Mouse (Mus musculus) intestine, embryonic 15.5 days (tissue): ENCODE data around the gene Plcg2. TPM values are rescaled to one million over a fixed set of nuclear protein-coding genes. Genes with fewer than 3 reads are reported as not detected.

Experiments
- ATAC-seq: fragments of 200-750 bp; cut with Nextera tagmentation; 2 replicates; pipeline ENCODE4 v1.8.0; 2017; ENCODE audit warnings: moderate TSS enrichment, moderate library complexity
- H3K27ac ChIP-seq: fragments of 300-500 bp; sonication (generic); 2 replicates; pipeline ENCODE4 v1.5.1; 2015; ENCODE audit warnings: mild to moderate bottlenecking, inconsistent platforms
- H3K27me3 ChIP-seq: fragments of 300-500 bp; sonication (generic); replicated peaks from 2 replicates; pipeline ENCODE4 v1.6.1; 2015; ENCODE audit warnings: inconsistent platforms
- H3K36me3 ChIP-seq: fragments of 300-500 bp; sonication (generic); 2 replicates; pipeline ENCODE4 v1.6.1; 2015; ENCODE audit warnings: inconsistent platforms
- H3K4me1 ChIP-seq: fragments of 300-500 bp; sonication (generic); replicated peaks from 2 replicates; pipeline ENCODE4 v1.6.1; 2015; ENCODE audit warnings: inconsistent platforms
- H3K4me2 ChIP-seq: fragments of 300-500 bp; sonication (generic); replicated peaks from 2 replicates; pipeline ENCODE4 v1.6.1; 2015; ENCODE audit warnings: mild to moderate bottlenecking, inconsistent platforms
- H3K4me3 ChIP-seq: fragments of 300-500 bp; sonication (generic); replicated peaks from 2 replicates; pipeline ENCODE4 v1.5.1; 2015; ENCODE audit warnings: inconsistent platforms
- H3K9ac ChIP-seq: fragments of 300-500 bp; sonication (generic); 2 replicates; pipeline ENCODE4 v1.6.1; 2015; ENCODE audit warnings: inconsistent platforms
- H3K9me3 ChIP-seq: fragments of 300-500 bp; sonication (generic); 2 replicates; pipeline ENCODE4 v1.6.1; 2016; ENCODE audit warnings: inconsistent platforms
- WGBS: fragments of 180-500 bp; shearing (Covaris S2); methylation state at CpG from one replicate; pipeline ENCODE4 v1.1.7; 2015; 5-methylcytosine and 5-hydroxymethylcytosine counted together
- polyA plus RNA-seq: library from polyadenylated mRNA; unstranded; fragments of >200 nt; fragmentation: Nextera tagmentation; extraction: Ambion mirVana; gene quantifications from 2 replicates; pipeline ENCODE4 v1.2.1, GENCODE M21; 2015

Gene Plcg2
- polyA plus RNA-seq, 1 experiment from 2014 or later, result 4.2 TPM

DNA sequence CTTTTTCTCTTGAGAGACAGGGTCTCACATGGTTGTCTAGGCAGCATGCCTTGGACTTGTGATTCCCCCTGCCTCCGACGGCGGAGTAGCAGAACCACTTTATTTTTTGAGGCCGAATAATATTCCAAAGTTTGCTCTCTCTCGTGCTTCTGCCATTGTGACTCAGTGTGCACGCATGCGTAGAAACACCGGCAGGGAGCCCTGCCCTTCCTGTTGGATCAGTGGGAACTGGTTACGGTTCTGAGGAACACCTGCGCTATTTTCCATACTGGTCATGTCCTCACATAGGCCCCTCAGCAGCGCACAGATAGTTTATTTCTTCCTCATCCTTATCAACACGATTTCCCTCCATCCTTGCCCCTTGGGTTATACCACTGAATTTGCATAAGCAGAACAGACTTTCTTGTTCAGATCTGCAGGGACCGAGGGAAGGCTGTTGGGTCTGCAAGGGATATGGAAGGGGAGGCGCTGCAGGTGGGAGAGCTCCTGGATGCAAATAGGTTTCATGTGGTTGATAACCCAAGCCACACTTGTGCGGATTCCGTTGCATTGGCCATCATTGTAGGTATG lies 64.4 kb downstream of the Plcg2 start:
- H3K4me1 ChIP-seq, result 0 out of 2 replicates have a peak, but pooled peaks cover 4% of the 10 kb centered on the region
- H3K36me3 ChIP-seq, result no peaks in the 10 kb centered on the region
- H3K9me3 ChIP-seq, result no peaks in the 10 kb centered on the region
- H3K4me3 ChIP-seq, result peak overlapping the region; percentile 2; the same call in 1 of the 2 replicates
- H3K27me3 ChIP-seq, result no peaks in the 10 kb centered on the region
- H3K27ac ChIP-seq, result no peak overlapping the region
- no peak overlapping the region for H3K9ac ChIP-seq
- H3K4me2 ChIP-seq, result peak overlapping the region; percentile 51
- peak; percentile 68; the same call in 1 of the 2 replicates for ATAC-seq
- WGBS, result 32% methylated on average over 16 of the region's 16 CpGs

DNA sequence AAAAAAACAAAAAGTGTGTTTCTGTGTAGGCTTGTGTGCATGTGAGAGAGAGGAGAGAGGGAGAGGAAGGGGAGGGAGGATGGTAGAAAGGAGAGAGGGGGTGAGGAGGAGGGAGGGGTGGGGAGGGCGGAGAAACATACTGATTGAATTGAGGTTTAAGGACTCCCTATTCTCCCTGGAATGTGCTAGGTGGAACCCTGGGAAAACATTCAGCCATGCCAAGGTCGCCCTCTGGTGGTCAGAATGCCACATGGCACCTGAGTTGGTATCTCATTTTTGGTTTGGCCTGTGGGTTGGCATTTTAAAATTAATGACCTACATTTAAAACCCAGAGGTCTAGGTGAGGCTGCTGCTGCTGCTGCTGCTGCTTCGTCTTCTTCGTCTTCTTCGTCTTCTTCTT lies 71.3 kb downstream of the Plcg2 start:
- Histone ChIP-seq H3K9ac (no peak overlapping the region), H3K36me3 (no peaks in the 10 kb centered on the region), H3K27me3 (no peaks in the 10 kb centered on the region), H3K4me2 (no peak overlapping the region), H3K4me3 (no peak overlapping the region), H3K9me3 (no peaks in the 10 kb centered on the region), H3K4me1 (no peaks in the 10 kb centered on the region), H3K27ac (no peak overlapping the region)
- ATAC-seq, result no peak; the same call in 1 of the 2 replicates
- WGBS, result 25% methylated on average over 5 of the region's 5 CpGs

DNA sequence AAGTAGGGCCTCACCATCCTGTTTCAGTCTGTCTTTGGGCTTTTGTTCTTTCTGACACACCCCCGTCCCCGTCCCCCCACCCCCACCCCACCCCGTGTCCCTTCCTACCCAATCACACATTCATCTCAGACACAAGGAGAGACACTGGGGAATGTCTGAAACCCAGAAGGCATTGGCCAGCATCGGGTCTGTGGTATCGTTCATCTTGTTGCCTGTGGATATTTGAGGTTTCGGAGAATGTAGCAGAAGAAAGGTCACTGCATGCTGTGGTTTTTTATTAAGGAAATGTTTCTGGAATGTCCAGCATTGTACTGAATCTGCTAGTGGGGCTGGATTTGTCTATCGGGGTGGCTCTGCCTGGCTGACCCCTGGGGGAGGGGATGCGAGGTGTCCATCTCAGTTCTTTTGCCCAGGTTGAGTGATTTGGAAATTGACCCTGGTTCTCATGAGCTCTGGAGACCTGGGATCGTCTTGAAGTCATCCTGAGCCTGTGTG lies 78.2 kb downstream of the Plcg2 start:
- 64% methylated on average over 9 of the region's 9 CpGs for WGBS
- no peaks in the 10 kb centered on the region for H3K9me3 ChIP-seq
- H3K4me3 ChIP-seq, result no peak overlapping the region
- no peak overlapping the region for H3K27ac ChIP-seq
- H3K4me1 ChIP-seq, result no peaks in the 10 kb centered on the region
- H3K27me3 ChIP-seq, result no peaks in the 10 kb centered on the region
- no peaks in the 10 kb centered on the region for H3K36me3 ChIP-seq
- no peak overlapping the region for H3K4me2 ChIP-seq
- H3K9ac ChIP-seq, result no peak overlapping the region
- no peak for ATAC-seq

GRCm38 (mm10) chr8:117577059-117577458 lies 79.0 kb downstream of the Plcg2 start:
- Histone ChIP-seq H3K4me1 (no peaks in the 10 kb centered on the region), H3K27ac (no peak overlapping the region), H3K36me3 (no peaks in the 10 kb centered on the region), H3K4me3 (no peak overlapping the region), H3K9ac (no peak overlapping the region), H3K9me3 (no peaks in the 10 kb centered on the region), H3K27me3 (no peaks in the 10 kb centered on the region), H3K4me2 (no peak overlapping the region)
- WGBS, result 79% methylated on average over 6 of the region's 6 CpGs
- ATAC-seq, result no peak

- 56% methylated on average over 10 of the region's 10 CpGs for WGBS
- ATAC-seq, result no peak
- Histone ChIP-seq H3K4me3 (no peak overlapping the region), H3K27me3 (no peaks in the 10 kb centered on the region), H3K4me1 (no peaks in the 10 kb centered on the region), H3K9ac (no peak overlapping the region), H3K9me3 (no peaks in the 10 kb centered on the region), H3K4me2 (no peak overlapping the region), H3K27ac (no peak overlapping the region), H3K36me3 (no peaks in the 10 kb centered on the region)
Observed at GRCm38 (mm10) chr8:117577883-117578282, 79.8 kb downstream of the Plcg2 start.

DNA sequence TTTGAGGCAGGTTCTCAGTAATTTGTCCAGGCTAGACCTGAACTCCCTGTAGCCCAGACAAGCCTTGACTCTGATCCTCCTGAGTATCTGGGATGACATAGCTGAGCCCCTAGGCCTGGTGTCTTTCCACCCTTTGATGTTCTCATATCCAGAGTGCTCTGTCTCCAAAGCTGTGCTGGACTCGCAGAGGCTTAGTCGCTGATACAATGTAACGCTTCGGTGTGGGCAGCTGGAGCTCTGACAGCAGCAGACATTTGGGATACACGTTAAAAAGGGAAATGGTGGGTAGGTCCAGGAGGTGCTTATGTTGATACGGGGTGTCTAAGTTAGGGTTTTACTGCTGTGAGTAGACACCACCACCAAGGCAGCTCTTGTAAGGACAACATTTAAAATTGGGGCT lies 80.8 kb downstream of the Plcg2 start:
- Histone ChIP-seq H3K27ac (no peak overlapping the region), H3K9ac (no peak overlapping the region), H3K4me3 (no peak overlapping the region), H3K9me3 (no peaks in the 10 kb centered on the region), H3K36me3 (no peaks in the 10 kb centered on the region), H3K4me1 (no peaks in the 10 kb centered on the region), H3K4me2 (no peak overlapping the region), H3K27me3 (no peaks in the 10 kb centered on the region)
- WGBS, result 87% methylated on average over 6 of the region's 6 CpGs
- no peak for ATAC-seq

DNA sequence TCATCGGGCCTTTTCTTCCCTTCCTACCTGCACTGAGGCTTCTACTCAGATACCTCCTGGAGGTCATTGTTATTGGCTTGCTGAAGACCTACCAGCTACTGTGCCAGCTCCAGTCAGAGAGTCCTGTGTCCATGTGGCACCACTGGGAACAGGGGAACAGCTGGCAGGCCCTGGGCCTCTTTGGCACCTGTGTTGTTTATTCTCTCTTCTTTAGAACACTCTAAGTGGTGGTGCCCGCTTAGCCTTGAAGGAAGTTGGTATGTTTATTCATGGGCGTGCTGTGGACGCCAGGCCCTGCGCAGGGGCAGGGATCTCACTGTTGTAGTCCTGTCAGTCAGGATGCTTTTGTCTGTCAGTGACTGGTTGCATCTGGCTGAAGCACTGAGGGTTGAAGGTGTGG lies 95.8 kb downstream of the Plcg2 start:
- 80% methylated on average over 5 of the region's 5 CpGs for WGBS
- no peak overlapping the region for H3K27ac ChIP-seq
- no peaks in the 10 kb centered on the region for H3K4me1 ChIP-seq
- no peak for ATAC-seq
- no peak overlapping the region for H3K4me2 ChIP-seq
- no peaks in the 10 kb centered on the region for H3K9me3 ChIP-seq
- no peak overlapping the region for H3K9ac ChIP-seq
- H3K4me3 ChIP-seq, result no peak overlapping the region
- no peaks in the 10 kb centered on the region for H3K27me3 ChIP-seq
- no peaks in the 10 kb centered on the region for H3K36me3 ChIP-seq

DNA sequence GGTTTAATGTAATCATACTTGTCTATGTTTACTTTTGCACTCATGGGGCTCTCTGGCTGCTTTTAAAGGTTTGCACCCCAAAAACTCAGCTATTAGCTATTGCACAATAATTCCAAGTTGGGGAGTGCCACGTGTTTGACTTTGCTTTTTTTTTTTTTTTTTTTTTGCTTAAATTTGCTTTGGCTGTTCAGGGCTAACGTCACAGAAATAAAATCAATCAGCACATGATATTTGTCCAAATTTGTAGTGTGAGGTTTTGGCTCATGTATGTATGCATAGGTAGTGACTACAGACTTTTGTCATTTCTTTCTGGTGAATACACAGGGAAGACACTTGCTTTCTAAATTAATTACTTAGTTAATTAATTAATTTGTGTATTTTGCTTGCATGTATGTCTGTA lies 96.9 kb downstream of the Plcg2 start:
- Histone ChIP-seq H3K27ac (no peak overlapping the region), H3K4me3 (no peak overlapping the region), H3K27me3 (no peaks in the 10 kb centered on the region), H3K4me2 (no peak overlapping the region), H3K9me3 (no peaks in the 10 kb centered on the region), H3K36me3 (no peaks in the 10 kb centered on the region), H3K4me1 (no peaks in the 10 kb centered on the region), H3K9ac (no peak overlapping the region)
- WGBS, result 77% methylated on average over 2 of the region's 2 CpGs
- no peak for ATAC-seq

DNA sequence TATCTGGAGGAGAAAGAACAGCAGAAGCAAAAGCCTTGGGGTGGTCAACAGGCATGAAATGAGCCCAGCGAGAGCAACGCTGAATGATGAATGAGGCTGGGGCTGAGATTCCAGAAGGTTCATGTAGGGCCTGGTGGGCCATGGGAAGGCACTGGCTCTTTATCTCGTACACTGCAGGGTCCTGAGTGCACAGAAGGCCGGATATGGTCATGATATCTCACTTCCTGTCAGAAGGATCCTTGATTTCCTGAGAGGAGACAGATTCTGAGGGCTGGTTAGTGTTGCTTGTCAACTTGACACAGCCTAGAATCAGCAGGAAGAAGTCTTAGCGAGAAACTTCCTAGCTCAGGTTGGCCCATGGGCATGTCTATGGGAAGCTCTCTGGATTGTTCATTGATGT lies 98.7 kb downstream of the Plcg2 start:
- Histone ChIP-seq H3K4me2 (no peak overlapping the region), H3K4me3 (no peak overlapping the region), H3K4me1 (no peaks in the 10 kb centered on the region), H3K9me3 (no peaks in the 10 kb centered on the region), H3K27ac (no peak overlapping the region), H3K36me3 (no peaks in the 10 kb centered on the region), H3K27me3 (no peaks in the 10 kb centered on the region), H3K9ac (no peak overlapping the region)
- no peak for ATAC-seq
- WGBS, result 78% methylated on average over 5 of the region's 5 CpGs

DNA sequence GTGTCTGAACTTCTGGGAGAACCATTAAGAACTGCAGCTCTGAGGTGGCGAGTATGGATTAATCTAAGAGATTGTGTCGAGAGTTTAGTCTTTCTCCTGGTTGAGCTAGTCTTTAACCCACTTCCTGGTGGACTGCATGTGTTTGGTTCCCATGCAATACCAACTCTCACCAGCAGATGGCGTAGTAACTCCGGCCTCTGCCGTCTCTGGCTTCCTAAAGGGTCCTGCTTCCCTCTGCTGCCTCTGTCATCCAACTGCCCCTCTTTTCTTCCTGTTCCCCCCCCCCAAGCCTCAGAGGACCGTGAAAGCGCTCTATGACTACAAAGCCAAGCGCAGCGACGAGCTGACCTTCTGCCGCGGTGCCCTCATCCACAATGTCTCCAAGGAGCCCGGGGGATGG lies 102.7 kb downstream of the Plcg2 start:
- no peak for ATAC-seq
- no peaks in the 10 kb centered on the region for H3K9me3 ChIP-seq
- WGBS, result 80% methylated on average over 13 of the region's 13 CpGs

DNA sequence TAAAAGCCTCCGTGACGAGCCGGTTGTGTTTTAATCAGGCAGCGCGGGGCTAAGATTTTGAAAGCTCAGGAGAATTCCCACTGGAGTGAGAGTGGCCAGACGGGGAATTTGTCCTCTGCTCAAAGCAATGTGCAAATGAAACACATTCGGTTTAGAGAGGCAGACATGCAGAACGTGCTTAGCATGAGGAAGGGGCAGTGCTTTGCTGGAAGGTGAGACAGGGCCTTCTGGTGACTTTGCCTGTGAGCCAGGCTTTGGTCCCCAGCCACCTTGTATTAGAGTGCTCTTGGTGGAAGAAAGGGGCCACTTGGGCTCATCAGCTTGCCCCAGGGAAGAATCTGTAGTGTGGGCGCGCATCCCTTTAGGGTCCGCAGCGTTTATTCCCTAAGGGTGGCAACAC lies 106.0 kb downstream of the Plcg2 start:
- Histone ChIP-seq H3K9me3 (no peaks in the 10 kb centered on the region), H3K27me3 (no peaks in the 10 kb centered on the region), H3K4me2 (no peak overlapping the region), H3K36me3 (no peaks in the 10 kb centered on the region), H3K27ac (no peak overlapping the region), H3K4me3 (no peak overlapping the region), H3K4me1 (no peaks in the 10 kb centered on the region), H3K9ac (no peak overlapping the region)
- WGBS, result 92% methylated on average over 12 of the region's 12 CpGs
- no peak for ATAC-seq

More for the DNA sequence above, 102.7 kb downstream of the Plcg2 start:
- H3K27me3 ChIP-seq, result no peaks in the 10 kb centered on the region
- H3K27ac ChIP-seq, result no peak overlapping the region
- no peak overlapping the region for H3K4me3 ChIP-seq
- H3K4me1 ChIP-seq, result no peaks in the 10 kb centered on the region
- H3K36me3 ChIP-seq, result no peaks in the 10 kb centered on the region
- H3K4me2 ChIP-seq, result no peak overlapping the region
- H3K9ac ChIP-seq, result no peak overlapping the region

GRCm38 (mm10) chr8:117604671-117605070 lies 106.6 kb downstream of the Plcg2 start:
- no peaks in the 10 kb centered on the region for H3K27me3 ChIP-seq
- H3K9me3 ChIP-seq, result no peaks in the 10 kb centered on the region
- no peak overlapping the region for H3K9ac ChIP-seq
- H3K36me3 ChIP-seq, result no peaks in the 10 kb centered on the region
- no peak overlapping the region for H3K4me3 ChIP-seq
- 86% methylated on average over 14 of the region's 14 CpGs for WGBS
- H3K4me1 ChIP-seq, result no peaks in the 10 kb centered on the region
- no peak for ATAC-seq
- no peak overlapping the region for H3K27ac ChIP-seq
- no peak overlapping the region for H3K4me2 ChIP-seq

GRCm38 (mm10) chr8:117605201-117605600 lies 107.1 kb downstream of the Plcg2 start:
- no peaks in the 10 kb centered on the region for H3K36me3 ChIP-seq
- no peak overlapping the region for H3K27ac ChIP-seq
- H3K4me3 ChIP-seq, result no peak overlapping the region
- no peak for ATAC-seq
- 91% methylated on average over 8 of the region's 8 CpGs for WGBS
- H3K9ac ChIP-seq, result no peak overlapping the region
- no peaks in the 10 kb centered on the region for H3K9me3 ChIP-seq
- no peaks in the 10 kb centered on the region for H3K4me1 ChIP-seq
- H3K4me2 ChIP-seq, result no peak overlapping the region
- no peaks in the 10 kb centered on the region for H3K27me3 ChIP-seq
